Mouse (Mus musculus) lung, embryonic 14.5 days (tissue): ENCODE data around the gene Hsf2bp. TPM values are rescaled to one million over a fixed set of nuclear protein-coding genes. Genes with fewer than 3 reads are reported as not detected.

Source experiments
- ATAC-seq: fragments of 200-750 bp; cut with Nextera tagmentation; 2 replicates; pipeline ENCODE4 v1.8.0; 2017; ENCODE audit warnings: mild to moderate bottlenecking, moderate TSS enrichment, moderate library complexity; ENCODE audit not compliant: insufficient read depth
- DNase-seq: peaks from one replicate; pipeline ENCODE4 v3.0.0-alpha.2; 2015
- H3K27ac ChIP-seq: fragments of 300-500 bp; sonication (generic); 2 replicates; pipeline ENCODE4 v1.5.1; 2014; ENCODE audit warnings: low read depth, mild to moderate bottlenecking, moderate library complexity
- H3K27me3 ChIP-seq: fragments of 300-500 bp; sonication (generic); 2 replicates; pipeline ENCODE4 v1.6.1; 2014; ENCODE audit warnings: low read length, control low read depth; ENCODE audit not compliant: insufficient read depth
- H3K36me3 ChIP-seq: fragments of 300-500 bp; sonication (generic); 2 replicates; pipeline ENCODE4 v1.6.1; 2014; ENCODE audit warnings: control low read depth; ENCODE audit not compliant: insufficient read depth
- H3K4me1 ChIP-seq: fragments of 300-500 bp; sonication (generic); 2 replicates; pipeline ENCODE4 v1.6.1; 2014; ENCODE audit warnings: antibody characterized with exemption, control low read depth; ENCODE audit not compliant: insufficient read depth
- H3K4me2 ChIP-seq: fragments of 300-500 bp; sonication (generic); 2 replicates; pipeline ENCODE4 v1.6.1; 2014; ENCODE audit warnings: mild to moderate bottlenecking
- H3K4me3 ChIP-seq: fragments of 300-500 bp; sonication (generic); 2 replicates; pipeline ENCODE4 v1.5.1; 2014; ENCODE audit warnings: low read depth, low read length
- H3K9ac ChIP-seq: fragments of 300-500 bp; sonication (generic); 2 replicates; pipeline ENCODE4 v1.6.1; 2014
- H3K9me3 ChIP-seq: fragments of 300-500 bp; sonication (generic); 2 replicates; pipeline ENCODE4 v1.6.1; 2016; ENCODE audit warnings: low read depth, low read length, control low read depth
- CTCF ChIP-seq: IDR thresholded peaks from 2 replicates; pipeline ENCODE4 v1.5.1; 2016; ENCODE audit warnings: antibody characterized with exemption, low read depth
- WGBS: fragments of 180-500 bp; shearing (Covaris S2); extraction: QIAGEN DNeasy Blood & Tissue Kit; methylation state at CpG from one replicate; pipeline ENCODE4 v1.1.7; 2014; 5-methylcytosine and 5-hydroxymethylcytosine counted together
- polyA plus RNA-seq: library from polyadenylated mRNA; unstranded; fragments of >200 nt; fragmentation: Nextera tagmentation; extraction: Ambion mirVana; gene quantifications from 2 replicates; pipeline ENCODE4 v1.2.1, GENCODE M21; 2014

Hsf2bp gene
- polyA plus RNA-seq, 1 experiment from 2014 or later, result 0.55 TPM

DNA sequence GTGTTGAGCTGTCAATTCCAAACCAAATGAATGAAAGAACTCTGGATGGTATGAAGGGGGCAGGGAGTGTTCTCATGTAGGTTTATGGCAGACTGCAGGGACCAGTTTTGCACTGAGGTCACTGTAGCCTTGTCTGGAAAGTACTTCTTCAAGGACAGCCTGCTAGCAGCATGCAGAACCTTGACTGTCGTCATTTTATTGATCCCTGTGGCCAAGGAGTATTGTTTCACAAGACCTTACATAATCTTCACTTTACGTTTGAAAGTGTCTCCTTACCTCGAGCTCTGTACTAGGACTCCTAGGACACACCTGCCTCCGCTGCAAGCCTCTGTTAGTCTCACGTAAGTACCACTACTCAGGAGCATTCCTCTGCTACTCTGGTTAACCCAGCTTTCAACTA, 73.9 kb downstream of the Hsf2bp start:
- WGBS, result 86% methylated on average over 5 of the region's 5 CpGs
- no peaks in the 10 kb centered on the region for H3K9me3 ChIP-seq

GRCm38 (mm10) chr17:31954551-31955140, 81.5 kb downstream of the Hsf2bp start:
- Histone ChIP-seq H3K4me1 (no peaks in the 10 kb centered on the region), H3K4me2 (no peak overlapping the region), H3K27ac (no peak overlapping the region), H3K9ac (no peak overlapping the region), H3K4me3 (no peak overlapping the region), H3K27me3 (no peaks in the 10 kb centered on the region), H3K36me3 (no peaks in the 10 kb centered on the region), H3K9me3 (no peaks in the 10 kb centered on the region)
- no peak for DNase-seq
- ATAC-seq, result no peak
- WGBS, result 82% methylated on average over 9 of the region's 9 CpGs
- no peak for TF ChIP-seq CTCF

More for the DNA sequence above, 73.9 kb downstream of the Hsf2bp start:
- ATAC-seq (no peak), DNase-seq (no peak)
- TF ChIP-seq CTCF, result no peak
- no peak overlapping the region for H3K27ac ChIP-seq
- H3K27me3 ChIP-seq, result no peaks in the 10 kb centered on the region
- H3K9ac ChIP-seq, result no peak overlapping the region
- no peak overlapping the region for H3K4me3 ChIP-seq
- H3K4me2 ChIP-seq, result no peak overlapping the region
- no peaks in the 10 kb centered on the region for H3K36me3 ChIP-seq
- H3K4me1 ChIP-seq, result no peaks in the 10 kb centered on the region

DNA sequence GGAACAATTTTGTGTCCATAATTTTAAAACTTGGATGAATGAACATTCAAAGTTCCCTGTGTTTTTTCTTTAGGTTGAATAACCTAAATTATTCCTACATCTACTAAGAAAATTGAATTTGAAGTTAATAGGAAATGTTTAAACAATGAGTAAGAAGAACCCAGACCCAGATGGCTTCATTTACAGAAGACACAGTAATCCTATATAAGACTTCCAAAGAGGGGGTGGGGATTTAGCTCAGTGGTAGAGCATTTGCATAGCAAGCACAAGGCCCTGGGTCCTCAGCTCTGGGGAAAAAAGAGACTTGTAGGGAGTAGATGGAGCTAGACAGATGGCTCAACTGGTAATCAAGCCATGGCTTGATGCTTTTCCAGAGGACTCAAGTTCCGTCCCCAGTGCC, 87.1 kb downstream of the Hsf2bp start:
- Histone ChIP-seq H3K36me3 (no peaks in the 10 kb centered on the region), H3K4me3 (no peak overlapping the region), H3K4me2 (no peak overlapping the region), H3K4me1 (no peaks in the 10 kb centered on the region), H3K27me3 (no peaks in the 10 kb centered on the region), H3K9me3 (no peaks in the 10 kb centered on the region), H3K9ac (no peak overlapping the region), H3K27ac (no peak overlapping the region)
- 89% methylated on average over 1 of the region's 1 CpGs for WGBS
- TF ChIP-seq CTCF, result no peak
- ATAC-seq, result no peak
- no peak for DNase-seq

GRCm38 (mm10) chr17:31946436-31946835, 89.7 kb downstream of the Hsf2bp start:
- H3K27ac ChIP-seq, result no peak overlapping the region
- peaks cover 12% of the 10 kb centered on the region for H3K4me1 ChIP-seq
- 91% methylated on average over 9 of the region's 9 CpGs for WGBS
- no peak for ATAC-seq
- no peaks in the 10 kb centered on the region for H3K27me3 ChIP-seq
- H3K36me3 ChIP-seq, result no peaks in the 10 kb centered on the region
- no peak for DNase-seq
- no peak overlapping the region for H3K9ac ChIP-seq
- TF ChIP-seq CTCF, result no peak
- H3K9me3 ChIP-seq, result no peaks in the 10 kb centered on the region
- no peak overlapping the region for H3K4me2 ChIP-seq
- no peak overlapping the region for H3K4me3 ChIP-seq

- peak; percentile 92 for DNase-seq
- WGBS, result 30% methylated on average over 10 of the region's 10 CpGs
- ATAC-seq, result peak; percentile 94
- H3K9me3 ChIP-seq, result no peaks in the 10 kb centered on the region
- TF ChIP-seq CTCF, result no peak
- no peaks in the 10 kb centered on the region for H3K27me3 ChIP-seq
- H3K4me3 ChIP-seq, result no peak overlapping the region
- H3K27ac ChIP-seq, result peak overlapping the region; percentile 85
- peaks cover 16% of the 10 kb centered on the region for H3K4me1 ChIP-seq
- H3K4me2 ChIP-seq, result no peak overlapping the region
- H3K36me3 ChIP-seq, result no peaks in the 10 kb centered on the region
- H3K9ac ChIP-seq, result no peak overlapping the region
Measured at GRCm38 (mm10) chr17:31943881-31944539, 92.1 kb downstream of the Hsf2bp start.

GRCm38 (mm10) chr17:31941616-31942015, 94.5 kb downstream of the Hsf2bp start:
- WGBS, result 52% methylated on average over 4 of the region's 4 CpGs
- no peaks in the 10 kb centered on the region for H3K9me3 ChIP-seq
- no peak overlapping the region for H3K9ac ChIP-seq
- no peaks in the 10 kb centered on the region for H3K27me3 ChIP-seq
- TF ChIP-seq CTCF, result 0 out of 2 replicates have a peak, but pooled peaks have one; percentile 3
- H3K36me3 ChIP-seq, result no peaks in the 10 kb centered on the region
- no peak overlapping the region for H3K27ac ChIP-seq
- ATAC-seq (no peak), DNase-seq (no peak)
- H3K4me1 ChIP-seq, result peaks cover 28% of the 10 kb centered on the region
- no peak overlapping the region for H3K4me3 ChIP-seq
- no peak overlapping the region for H3K4me2 ChIP-seq

GRCm38 (mm10) chr17:31940607-31941006, 95.5 kb downstream of the Hsf2bp start:
- no peak for ATAC-seq
- no peak overlapping the region for H3K9ac ChIP-seq
- H3K36me3 ChIP-seq, result no peaks in the 10 kb centered on the region
- H3K27ac ChIP-seq, result no peak overlapping the region
- no peaks in the 10 kb centered on the region for H3K9me3 ChIP-seq
- DNase-seq, result no peak
- no peaks in the 10 kb centered on the region for H3K27me3 ChIP-seq
- TF ChIP-seq CTCF, result no peak
- H3K4me2 ChIP-seq, result no peak overlapping the region
- H3K4me1 ChIP-seq, result peaks cover 38% of the 10 kb centered on the region
- no peak overlapping the region for H3K4me3 ChIP-seq
- 68% methylated on average over 4 of the region's 4 CpGs for WGBS
